Mouse (Mus musculus) WW6 (cell line): Measurements from ENCODE around the gene Crtap.

Experiments
- DNase-seq: peaks from one replicate; pipeline ENCODE4 v3.0.0-alpha.2; 2013; ENCODE audit warnings: low read depth, low spot score

The Crtap gene

DNA sequence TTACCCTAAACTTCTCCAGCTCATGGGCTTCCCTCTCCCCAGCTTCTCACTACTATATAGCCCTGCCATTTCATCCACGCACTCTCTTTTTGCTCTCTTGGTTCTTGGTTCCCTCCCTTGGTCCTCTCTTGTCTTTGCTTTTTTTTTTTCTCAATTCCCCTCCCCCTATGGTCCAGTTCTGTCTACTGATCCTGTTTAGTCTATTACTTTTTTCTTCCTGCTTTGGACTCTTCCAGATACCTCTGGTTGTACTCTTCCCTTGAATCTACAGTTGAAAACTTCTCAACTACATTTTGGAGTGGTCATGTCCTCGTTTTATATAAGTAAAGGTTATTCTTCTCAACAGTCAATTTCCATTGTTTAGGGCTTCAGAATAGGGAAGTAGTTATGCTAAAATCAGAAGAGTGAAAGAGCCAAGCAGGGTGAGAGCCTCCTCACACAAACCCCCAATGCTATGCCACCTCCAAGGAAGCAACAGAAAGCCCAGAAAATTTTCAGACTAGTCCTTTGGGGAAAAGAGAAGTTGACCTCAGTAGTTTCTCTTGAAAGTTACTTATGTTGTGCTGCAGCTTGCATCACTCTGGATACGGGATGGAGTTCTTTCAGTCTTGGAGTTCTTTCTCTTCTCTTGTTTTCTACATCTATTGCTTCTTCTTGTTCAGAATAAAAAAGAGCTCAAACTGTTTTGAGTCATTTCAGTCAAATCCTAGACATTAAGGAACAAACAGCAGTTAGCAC lies 64.3 kb downstream of the Crtap start:
- DNase-seq: no peak
